Mouse (Mus musculus) MEL (cell line): ENCODE data around the gene Rasgef1b. TPM values are rescaled to one million over a fixed set of nuclear protein-coding genes. Genes with fewer than 3 reads are reported as not detected.

Source experiments
- DNase-seq: peaks from one replicate; pipeline ENCODE4 v3.0.0; 2011; ENCODE audit warnings: low read depth, low spot score
- H3K27ac ChIP-seq: 2 replicates; pipeline ENCODE4 v1.5.1; 2012; ENCODE audit warnings: low read depth, mild to moderate bottlenecking, control low read depth, low read length, moderate library complexity; ENCODE audit not compliant: control insufficient read depth
- H3K27me3 ChIP-seq, 2 experiments: fragments of 150-350 bp in 1 of 2; sonication (generic) in 1 of 2; 2 replicates each; pipeline ENCODE4 v1.6.1; 2012; ENCODE audit warnings: low read length in 2 of 2, mild to moderate bottlenecking in 2 of 2, improper control_type of control experiment in 1 of 2, moderate library complexity in 1 of 2; ENCODE audit not compliant: insufficient read depth in 2 of 2, control insufficient read depth in 1 of 2
- H3K36me3 ChIP-seq, 2 experiments: 2 replicates each; pipeline ENCODE4 v1.6.1; 2012 to 2014; ENCODE audit warnings: low read length in 2 of 2, improper control_type of control experiment in 1 of 2, inconsistent platforms in 1 of 2, mild to moderate bottlenecking in 1 of 2; ENCODE audit not compliant: insufficient read depth in 2 of 2, control insufficient read depth in 1 of 2
- H3K4me1 ChIP-seq, 2 experiments: fragments of 150-350 bp in 1 of 2; sonication (generic) in 1 of 2; 2 replicates each; pipeline ENCODE4 v1.6.1; 2012; ENCODE audit warnings: low read length in 2 of 2, improper control_type of control experiment in 1 of 2, mild to moderate bottlenecking in 1 of 2; ENCODE audit not compliant: insufficient read depth in 2 of 2, control insufficient read depth in 1 of 2
- H3K4me3 ChIP-seq, 2 experiments: fragments of 150-350 bp in 1 of 2; sonication (generic) in 1 of 2; 2 replicates each; pipeline ENCODE4 v1.5.1; 2012; ENCODE audit warnings: low read depth in 2 of 2, low read length in 2 of 2, mild to moderate bottlenecking in 2 of 2, moderate library complexity in 2 of 2, control low read depth in 1 of 2, improper control_type of control experiment in 1 of 2; ENCODE audit not compliant: control insufficient read depth in 1 of 2, insufficient read depth in 1 of 2
- H3K79me2 ChIP-seq: 2 replicates; pipeline ENCODE4 v1.6.1; 2012; ENCODE audit warnings: mild to moderate bottlenecking, low read length, moderate library complexity; ENCODE audit not compliant: control insufficient read depth, poor library complexity, insufficient read depth
- H3K9ac ChIP-seq: 2 replicates; pipeline ENCODE4 v1.6.1; 2012; ENCODE audit warnings: low read depth, mild to moderate bottlenecking, control low read depth, low read length, moderate library complexity; ENCODE audit not compliant: control insufficient read depth, poor library complexity, severe bottlenecking
- H3K9me3 ChIP-seq: fragments of 150-350 bp; sonication (generic); replicated peaks from 2 replicates; pipeline ENCODE4 v1.6.1; 2012; ENCODE audit warnings: mild to moderate bottlenecking, low read length, improper control_type of control experiment, moderate library complexity; ENCODE audit not compliant: insufficient read depth
- CHD2 ChIP-seq: IDR thresholded peaks from 2 replicates; pipeline ENCODE4 v1.6.1; 2011; ENCODE audit warnings: low read length, improper control_type of control experiment
- EP300 ChIP-seq, 2 experiments: IDR thresholded peaks; 2 replicates each; pipeline ENCODE4 v1.6.1; 2011; ENCODE audit warnings: improper control_type of control experiment in 2 of 2, low read length in 2 of 2, low read depth in 1 of 2, mild to moderate bottlenecking in 1 of 2
- GABPA ChIP-seq: IDR thresholded peaks from 2 replicates; pipeline ENCODE4 v1.6.1; 2012; ENCODE audit warnings: low read depth, mild to moderate bottlenecking, inconsistent platforms, low read length, improper control_type of control experiment, moderate library complexity
- KAT2A ChIP-seq: conservative IDR thresholded peaks from 2 replicates; pipeline ENCODE4 v1.6.1; 2012; ENCODE audit warnings: low read depth, low read length, improper control_type of control experiment, inconsistent platforms
- MAZ ChIP-seq: IDR thresholded peaks from 2 replicates; pipeline ENCODE4 v1.6.1; 2012; ENCODE audit warnings: low read depth, mild to moderate bottlenecking, inconsistent platforms, low read length, improper control_type of control experiment
- MEF2A ChIP-seq: IDR thresholded peaks from 2 replicates; pipeline ENCODE4 v1.6.1; 2014; ENCODE audit warnings: low read depth, mild to moderate bottlenecking, inconsistent platforms, low read length, improper control_type of control experiment; ENCODE audit not compliant: poor library complexity, insufficient replicate concordance, severe bottlenecking; ENCODE audit errors: extremely low read depth
- MXI1 ChIP-seq: IDR thresholded peaks from 2 replicates; pipeline ENCODE4 v1.6.1; 2011; ENCODE audit warnings: mild to moderate bottlenecking, low read depth, low read length, improper control_type of control experiment
- MYB ChIP-seq: IDR thresholded peaks from 2 replicates; pipeline ENCODE4 v1.6.1; 2011; ENCODE audit warnings: mild to moderate bottlenecking, low read depth, low read length, improper control_type of control experiment
- MYC ChIP-seq: IDR thresholded peaks from 2 replicates; pipeline ENCODE4 v1.6.1; 2011; ENCODE audit warnings: low read depth, mild to moderate bottlenecking, low read length, improper control_type of control experiment, moderate library complexity
- NRF1 ChIP-seq: IDR thresholded peaks from 2 replicates; pipeline ENCODE4 v1.6.1; 2014; ENCODE audit warnings: low read depth, mild to moderate bottlenecking, inconsistent platforms, low read length, improper control_type of control experiment, moderate library complexity; ENCODE audit not compliant: poor library complexity, insufficient read depth, severe bottlenecking
- RCOR1 ChIP-seq: IDR thresholded peaks from 2 replicates; pipeline ENCODE4 v1.6.1; 2012; ENCODE audit warnings: low read depth, mild to moderate bottlenecking, inconsistent platforms, low read length, improper control_type of control experiment
- SIN3A ChIP-seq: IDR thresholded peaks from 2 replicates; pipeline ENCODE4 v1.6.1; 2012; ENCODE audit warnings: low read length, improper control_type of control experiment, inconsistent platforms
- SMC3 ChIP-seq: IDR thresholded peaks from 2 replicates; pipeline ENCODE4 v1.6.1; 2011; ENCODE audit warnings: low read depth, low read length, improper control_type of control experiment
- TAL1 ChIP-seq: IDR thresholded peaks from 2 replicates; pipeline ENCODE4 v1.6.1; 2012; ENCODE audit warnings: mild to moderate bottlenecking, inconsistent platforms, low read length, moderate library complexity, mixed read lengths
- UBTF ChIP-seq: IDR thresholded peaks from 2 replicates; pipeline ENCODE4 v1.6.1; 2012; ENCODE audit warnings: low read depth, mild to moderate bottlenecking, inconsistent platforms, low read length, improper control_type of control experiment, moderate library complexity, borderline replicate concordance; ENCODE audit not compliant: insufficient read depth
- USF2 ChIP-seq, 2 experiments: IDR thresholded peaks; 2 replicates each; pipeline ENCODE4 v1.6.1; 2011 to 2012; ENCODE audit warnings: improper control_type of control experiment in 2 of 2, low read length in 2 of 2, borderline replicate concordance in 1 of 2, inconsistent platforms in 1 of 2, low read depth in 1 of 2, mild to moderate bottlenecking in 1 of 2; ENCODE audit not compliant: insufficient read depth in 1 of 2
- ZKSCAN1 ChIP-seq: IDR thresholded peaks from 2 replicates; pipeline ENCODE4 v1.6.1; 2012; ENCODE audit warnings: low read depth, mild to moderate bottlenecking, inconsistent platforms, low read length, improper control_type of control experiment, moderate library complexity
- ZMIZ1 ChIP-seq: IDR thresholded peaks from 2 replicates; pipeline ENCODE4 v1.6.1; 2012; ENCODE audit warnings: low read depth, mild to moderate bottlenecking, inconsistent platforms, low read length, improper control_type of control experiment, moderate library complexity
- ZNF384 ChIP-seq: IDR thresholded peaks from 2 replicates; pipeline ENCODE4 v1.6.1; 2012; ENCODE audit warnings: low read depth, mild to moderate bottlenecking, inconsistent platforms, low read length, improper control_type of control experiment
- polyA plus RNA-seq, 2 experiments: library from polyadenylated mRNA; stranded (reverse) in 1 of 2; unstranded in 1 of 2; fragments of >175 nt in 1 of 2; fragments of >200 nt in 1 of 2; gene quantifications; 2 replicates each; pipeline versions ENCODE4 v1.2.1 to v1.2.4; 2012; ENCODE audit warnings: low replicate concordance in 2 of 2, low read depth in 1 of 2; ENCODE audit not compliant: insufficient read length in 2 of 2, insufficient read depth in 1 of 2, missing spikeins in 1 of 2
- total RNA-seq: library from RNA; depleted of rRNA; stranded (reverse); fragments of 300-350 nt; gene quantifications from 2 replicates; pipeline ENCODE4 v1.2.3, GENCODE M21; 2012

Gene Rasgef1b
- total and polyA plus RNA-seq, 3 experiments, result not detected

- no peak overlapping the region for H3K9ac ChIP-seq
- TF ChIP-seq CHD2, result no peak
- no peak for TF ChIP-seq EP300 (IDR thresholded peaks at IDR 0.05; ENCODE audit: low read depth in 1 of 2, low read length in 2 of 2)
- TF ChIP-seq SMC3, result no peak
- TF ChIP-seq ZMIZ1, result no peak
- TF ChIP-seq MAZ, result no peak
- no peak for TF ChIP-seq RCOR1
- no peak for TF ChIP-seq MEF2A
- no peak for TF ChIP-seq SIN3A
- TF ChIP-seq NRF1, result no peak
- TF ChIP-seq UBTF, result no peak
- TF ChIP-seq MYB, result no peak
- no peak for TF ChIP-seq KAT2A
- no peak for TF ChIP-seq MXI1
- no peak for TF ChIP-seq GABPA
- no peak for TF ChIP-seq USF2 (IDR thresholded peaks at IDR 0.05; ENCODE audit: borderline replicate concordance in 1 of 2, insufficient read depth in 1 of 2, low read depth in 1 of 2, low read length in 2 of 2)
- no peak for TF ChIP-seq MYC
- TF ChIP-seq ZKSCAN1, result no peak
- no peak for TF ChIP-seq TAL1
- TF ChIP-seq ZNF384, result no peak
- TF ChIP-seq, all 39 proteins: peak for 0
- Histone ChIP-seq H3K9me3 (no peaks in the 10 kb centered on the region), H3K4me3 (no peak overlapping the region), H3K36me3 (no peaks in the 10 kb centered on the region), H3K27ac (no peak overlapping the region), H3K79me2 (no peaks in the 10 kb centered on the region), H3K27me3 (no peaks in the 10 kb centered on the region), H3K4me1 (no peaks in the 10 kb centered on the region)
- no peak for DNase-seq
These were observed 476.4 kb downstream of the Rasgef1b start for GRCm38 (mm10) chr5:99252203-99253135.
